Mouse (Mus musculus): ENCODE results near the gene Dlg1. TPM values are rescaled to one million over a fixed set of nuclear protein-coding genes. Genes with fewer than 3 reads are reported as not detected.

Gene Dlg1
- polyA plus RNA-seq, 1 experiment from 2014 or later = 12.7 TPM

DNA sequence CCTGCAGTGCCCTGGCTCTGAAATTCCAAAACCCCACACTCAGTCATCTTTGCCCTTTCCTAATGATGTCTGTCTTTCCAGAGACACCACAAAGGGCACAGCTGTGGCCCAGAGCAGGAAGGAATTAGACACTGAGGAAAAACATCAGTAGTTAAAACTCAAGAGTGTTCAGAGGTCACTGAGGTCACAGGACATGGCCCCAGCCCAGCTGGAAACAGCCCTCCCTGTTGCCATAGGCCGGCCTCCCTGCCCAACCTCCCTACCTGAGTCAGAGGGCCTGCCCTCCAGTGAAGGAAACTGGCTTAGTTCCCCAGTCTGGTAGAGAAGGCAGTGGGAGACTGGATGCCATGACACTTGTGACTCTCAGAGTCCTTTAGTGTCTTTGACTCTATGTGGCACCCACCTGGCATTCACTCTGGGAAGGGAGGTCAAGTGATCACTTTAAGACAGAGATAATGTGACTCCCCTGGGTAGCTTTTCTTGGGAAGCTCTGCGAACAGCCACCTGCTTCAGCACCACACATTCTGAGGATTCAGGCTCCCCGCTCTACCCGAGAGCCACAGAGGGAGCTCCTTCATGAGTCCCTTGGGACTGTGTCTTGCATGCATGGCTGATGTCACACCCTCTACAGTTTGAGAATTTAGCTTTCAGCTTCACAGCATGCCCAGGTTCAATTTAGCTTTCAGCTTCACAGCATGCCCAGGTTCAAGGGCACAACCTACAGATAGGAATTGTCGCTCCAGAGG lies 230.3 kb downstream of the Dlg1 start:
- no peaks in the 10 kb centered on the region for H3K36me3 ChIP-seq (ENCODE audit: insufficient read depth, low read length)
- no peaks in the 10 kb centered on the region for H3K4me1 ChIP-seq (ENCODE audit: insufficient read depth, low read depth, low read length)
- no peak for ATAC-seq
- no peak for TF ChIP-seq CTCF (IDR thresholded peaks at IDR 0.05)
- no peak for TF ChIP-seq EP300 (IDR thresholded peaks at IDR 0.05)
- H3K27me3 ChIP-seq (replicated peaks; ENCODE audit: insufficient read depth, low read length) = no peaks in the 10 kb centered on the region
- H3K9me3 ChIP-seq (ENCODE audit: low read length) = no peaks in the 10 kb centered on the region
- no peak overlapping the region for H3K4me2 ChIP-seq (replicated peaks; ENCODE audit: low read depth, low read length)
- WGBS = 72% methylated on average over 5 of the region's 5 CpGs
- no peak overlapping the region for H3K9ac ChIP-seq (replicated peaks; ENCODE audit: low read depth)
- H3K4me3 ChIP-seq (ENCODE audit: low read depth, low read length) = no peak overlapping the region
- DNase-seq (ENCODE audit: low spot score) = no peak
- H3K27ac ChIP-seq (ENCODE audit: low read length) = no peak overlapping the region

DNA sequence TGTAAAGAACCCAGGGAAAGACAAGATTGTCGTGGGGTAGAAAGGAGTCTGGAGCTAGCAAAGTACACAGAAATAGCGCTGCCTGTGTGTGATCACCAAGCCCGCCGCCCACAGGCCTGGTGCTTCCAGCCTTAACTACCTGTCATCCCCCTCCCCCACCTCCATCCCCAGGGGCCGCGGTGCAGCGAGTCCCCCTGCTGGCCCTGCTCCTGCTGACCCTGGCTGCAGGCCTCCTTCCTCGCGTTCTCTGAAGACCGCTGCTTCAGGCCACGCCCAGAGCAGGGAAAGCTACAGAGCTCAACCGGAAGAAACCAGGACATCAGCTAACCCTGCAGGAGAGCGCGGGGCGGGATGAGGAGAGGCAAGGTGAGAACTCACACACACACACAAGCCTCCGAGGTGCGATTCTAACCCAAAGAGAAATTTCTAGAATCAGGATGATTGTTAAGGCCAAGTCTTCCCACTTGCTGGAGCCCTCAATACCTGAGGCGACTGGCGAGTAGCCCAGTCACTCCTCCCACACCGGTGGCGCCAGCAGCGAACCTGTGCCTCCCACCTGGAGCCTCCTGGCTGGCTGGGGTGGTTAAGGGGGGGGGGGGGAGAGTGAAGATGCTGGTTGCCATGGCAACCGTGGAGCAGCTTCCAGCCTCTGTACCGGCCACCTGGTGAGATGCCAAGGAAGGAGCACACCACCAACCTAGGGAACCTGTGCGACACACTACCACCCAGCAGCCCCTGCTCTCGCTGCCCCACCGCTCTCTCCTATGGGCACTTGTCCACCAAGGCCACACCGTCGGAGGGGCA lies 233.9 kb downstream of the Dlg1 start:
- Histone ChIP-seq H3K27me3 (replicated peaks; ENCODE audit: insufficient read depth, low read length) (no peaks in the 10 kb centered on the region), H3K4me3 (ENCODE audit: low read depth, low read length) (no peak overlapping the region), H3K36me3 (ENCODE audit: insufficient read depth, low read length) (no peaks in the 10 kb centered on the region), H3K4me2 (replicated peaks; ENCODE audit: low read depth, low read length) (peak overlapping the region; percentile 30), H3K9ac (replicated peaks; ENCODE audit: low read depth) (no peak overlapping the region), H3K9me3 (ENCODE audit: low read length) (no peaks in the 10 kb centered on the region), H3K27ac (ENCODE audit: low read length) (no peak overlapping the region), H3K4me1 (ENCODE audit: insufficient read depth, low read depth, low read length) (no peaks in the 10 kb centered on the region)
- TF ChIP-seq EP300 (IDR thresholded peaks at IDR 0.05) = no peak
- TF ChIP-seq CTCF (IDR thresholded peaks at IDR 0.05) = peak; percentile 46
- 11% methylated on average over 29 of the region's 29 CpGs for WGBS
- peak; percentile 32; the same call in 1 of the 2 replicates for ATAC-seq
- peak; percentile 48 for DNase-seq (ENCODE audit: low spot score)

DNA sequence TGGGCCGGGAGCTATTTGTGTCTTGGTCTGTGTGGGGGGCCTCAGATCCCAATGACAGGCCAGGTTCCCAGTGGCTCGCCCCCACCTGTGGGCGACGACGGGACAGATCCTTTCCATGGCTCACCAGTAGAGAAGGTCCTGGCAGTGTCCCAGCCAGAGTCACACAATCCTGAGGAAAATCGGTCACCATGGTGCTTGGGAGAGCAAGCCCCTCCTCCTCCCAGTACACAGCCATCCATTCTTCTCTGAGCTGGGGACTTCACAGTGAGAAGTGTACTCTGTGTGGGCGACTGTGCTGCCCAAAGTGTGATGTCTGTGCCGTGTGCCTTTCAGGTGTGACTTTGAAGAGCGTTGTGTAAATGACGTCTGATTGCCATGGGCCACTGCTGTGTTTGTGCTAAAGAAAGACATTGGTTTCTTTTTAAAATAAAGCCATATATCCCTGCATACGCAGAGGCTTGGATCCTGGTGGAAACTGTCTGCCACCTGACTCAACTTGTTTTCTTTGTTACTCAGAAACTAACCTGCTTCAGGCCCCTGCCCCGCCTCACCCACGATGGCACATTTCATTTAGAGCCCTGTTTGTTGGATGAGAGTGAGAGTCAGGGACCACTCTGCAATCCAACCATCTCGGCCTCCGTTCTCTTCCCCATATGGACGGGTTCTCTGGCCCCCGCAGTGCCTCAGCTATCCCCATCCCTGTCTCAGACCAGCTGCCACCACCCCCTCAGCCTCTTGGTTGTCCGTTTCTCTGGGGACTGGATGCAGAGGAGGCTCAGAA lies 235.5 kb downstream of the Dlg1 start:
- Histone ChIP-seq H3K9me3 (ENCODE audit: low read length) (no peaks in the 10 kb centered on the region), H3K9ac (replicated peaks; ENCODE audit: low read depth) (no peak overlapping the region), H3K27ac (ENCODE audit: low read length) (no peak overlapping the region), H3K4me3 (ENCODE audit: low read depth, low read length) (no peak overlapping the region), H3K36me3 (ENCODE audit: insufficient read depth, low read length) (no peaks in the 10 kb centered on the region), H3K4me2 (replicated peaks; ENCODE audit: low read depth, low read length) (no peak overlapping the region), H3K27me3 (replicated peaks; ENCODE audit: insufficient read depth, low read length) (no peaks in the 10 kb centered on the region), H3K4me1 (ENCODE audit: insufficient read depth, low read depth, low read length) (no peaks in the 10 kb centered on the region)
- ATAC-seq = no peak
- no peak for DNase-seq (ENCODE audit: low spot score)
- TF ChIP-seq EP300 (IDR thresholded peaks at IDR 0.05) (no peak), CTCF (IDR thresholded peaks at IDR 0.05) (no peak)
- WGBS = 71% methylated on average over 18 of the region's 18 CpGs

DNA sequence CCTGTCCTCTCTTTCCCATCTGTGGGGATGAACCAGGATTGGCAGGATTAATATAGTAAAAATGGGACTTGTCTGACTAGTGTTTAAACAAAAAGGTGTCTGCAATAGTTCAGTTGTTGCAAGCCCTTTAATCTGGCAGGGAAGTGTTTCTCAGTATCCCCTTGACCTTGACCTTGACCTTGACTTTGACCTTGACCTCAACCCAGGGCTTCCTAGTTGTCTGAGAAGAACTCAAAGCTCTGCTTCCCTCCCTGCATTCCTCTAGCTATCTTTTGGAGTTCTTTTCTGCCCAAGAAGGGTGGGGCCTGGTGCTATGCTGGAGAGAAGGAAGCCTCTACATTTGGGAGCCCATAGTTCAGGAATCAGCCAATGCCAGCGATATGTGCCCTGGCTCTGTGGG lies 238.6 kb downstream of the Dlg1 start:
- no peak for ATAC-seq
- H3K27ac ChIP-seq (ENCODE audit: low read length) = no peak overlapping the region
- no peak overlapping the region for H3K4me2 ChIP-seq (replicated peaks; ENCODE audit: low read depth, low read length)
- peaks cover 2% of the 10 kb centered on the region; the same call in 1 of the 2 replicates for H3K4me1 ChIP-seq (ENCODE audit: insufficient read depth, low read depth, low read length)
- 79% methylated on average over 1 of the region's 1 CpGs for WGBS
- no peak for DNase-seq (ENCODE audit: low spot score)
- no peaks in the 10 kb centered on the region for H3K36me3 ChIP-seq (ENCODE audit: insufficient read depth, low read length)
- H3K9me3 ChIP-seq (ENCODE audit: low read length) = no peaks in the 10 kb centered on the region
- no peak overlapping the region for H3K9ac ChIP-seq (replicated peaks; ENCODE audit: low read depth)
- no peak overlapping the region for H3K4me3 ChIP-seq (ENCODE audit: low read depth, low read length)
- TF ChIP-seq EP300 (IDR thresholded peaks at IDR 0.05) = no peak
- no peak for TF ChIP-seq CTCF (IDR thresholded peaks at IDR 0.05)
- H3K27me3 ChIP-seq (replicated peaks; ENCODE audit: insufficient read depth, low read length) = no peaks in the 10 kb centered on the region

DNA sequence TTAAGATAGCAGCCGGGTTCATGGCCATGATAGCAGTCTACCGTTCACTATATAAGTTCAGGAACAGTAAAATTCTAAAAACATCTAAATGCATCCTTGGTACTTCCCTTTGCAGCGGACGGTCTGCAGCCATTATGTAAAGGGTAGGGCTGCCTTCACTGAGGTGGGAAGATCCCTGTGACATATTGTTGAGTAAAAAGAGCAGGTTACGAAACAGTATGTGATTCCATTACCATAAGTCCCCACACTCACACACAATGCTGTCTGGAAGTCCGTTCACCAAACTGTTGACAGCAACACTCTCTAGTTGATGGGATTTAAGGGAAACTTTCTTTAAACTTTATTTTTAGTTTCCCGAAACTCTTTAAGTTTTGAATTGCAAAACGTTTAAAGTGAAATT lies 240.0 kb downstream of the Dlg1 start:
- no peak for ATAC-seq
- Histone ChIP-seq H3K9me3 (ENCODE audit: low read length) (no peaks in the 10 kb centered on the region), H3K4me2 (replicated peaks; ENCODE audit: low read depth, low read length) (no peak overlapping the region), H3K27me3 (replicated peaks; ENCODE audit: insufficient read depth, low read length) (no peaks in the 10 kb centered on the region), H3K36me3 (ENCODE audit: insufficient read depth, low read length) (no peaks in the 10 kb centered on the region), H3K4me3 (ENCODE audit: low read depth, low read length) (no peak overlapping the region), H3K9ac (replicated peaks; ENCODE audit: low read depth) (no peak overlapping the region), H3K4me1 (ENCODE audit: insufficient read depth, low read depth, low read length) (peaks cover 3% of the 10 kb centered on the region; the same call in 1 of the 2 replicates), H3K27ac (ENCODE audit: low read length) (no peak overlapping the region)
- no peak for TF ChIP-seq CTCF (IDR thresholded peaks at IDR 0.05)
- TF ChIP-seq EP300 (IDR thresholded peaks at IDR 0.05) = no peak
- WGBS = 85% methylated on average over 8 of the region's 8 CpGs
- no peak for DNase-seq (ENCODE audit: low spot score)

DNA sequence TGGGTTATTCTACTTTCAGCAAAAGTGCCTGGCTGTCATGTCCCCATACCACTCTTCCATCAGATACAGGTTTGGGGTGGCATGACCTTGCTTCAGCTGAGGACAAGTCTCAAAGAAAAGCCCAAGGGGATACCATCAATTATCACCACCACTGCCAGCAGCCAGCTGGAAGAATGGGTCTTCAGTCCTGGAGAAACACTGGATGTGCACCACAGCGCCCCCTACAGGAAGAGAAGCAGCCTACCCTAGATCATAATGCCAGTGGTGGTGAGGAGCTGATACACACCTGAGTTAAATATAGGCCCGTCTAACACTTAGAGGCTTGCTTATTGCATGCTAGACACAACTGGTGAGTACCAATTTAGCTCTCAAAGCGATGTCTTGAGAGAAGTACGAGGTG lies 242.1 kb downstream of the Dlg1 start:
- H3K27me3 ChIP-seq (replicated peaks; ENCODE audit: insufficient read depth, low read length) = no peaks in the 10 kb centered on the region

More for the DNA sequence above, 242.1 kb downstream of the Dlg1 start:
- H3K9me3 ChIP-seq (ENCODE audit: low read length) = no peaks in the 10 kb centered on the region
- H3K4me1 ChIP-seq (ENCODE audit: insufficient read depth, low read depth, low read length) = peaks cover 3% of the 10 kb centered on the region; the same call in 1 of the 2 replicates
- peak; percentile 46 for TF ChIP-seq CTCF (IDR thresholded peaks at IDR 0.05)
- TF ChIP-seq EP300 (IDR thresholded peaks at IDR 0.05) = no peak
- no peak for DNase-seq (ENCODE audit: low spot score)
- no peak overlapping the region for H3K9ac ChIP-seq (replicated peaks; ENCODE audit: low read depth)
- no peaks in the 10 kb centered on the region for H3K36me3 ChIP-seq (ENCODE audit: insufficient read depth, low read length)
- H3K4me2 ChIP-seq (replicated peaks; ENCODE audit: low read depth, low read length) = no peak overlapping the region
- no peak overlapping the region for H3K27ac ChIP-seq (ENCODE audit: low read length)
- WGBS = 76% methylated on average over 4 of the region's 4 CpGs
- ATAC-seq = no peak
- no peak overlapping the region for H3K4me3 ChIP-seq (ENCODE audit: low read depth, low read length)
